Mouse (Mus musculus): ENCODE measurements at regions not wholly inside any gene's neighbourhood (a gene's known extent, or its start where the extent isn't known, plus 50 kb on each side); places are given as distances from the start of the nearest gene placed in this dataset.

GRCm38 (mm10) chr13:102591803-102592537, 101.4 kb upstream of the Cd180 start:
- TF ChIP-seq CTCF (IDR thresholded peaks at IDR 0.05; ENCODE audit: borderline replicate concordance, insufficient read depth, low read depth, low read length) (no peak), POLR2A (IDR thresholded peaks at IDR 0.05; ENCODE audit: borderline replicate concordance, insufficient read depth, low read length) (no peak)

Measured in cerebellum, adult 2 months (tissue).